Mouse (Mus musculus) cerebellum, adult 11 months (tissue): Measurements from ENCODE around the gene Myo9a.
"Not testable (repeated sequence)": the region's sequence is repeated elsewhere in the genome, so short reads cannot be mapped to it uniquely, and the experiment has no call there.

Experiments
- DNase-seq: peaks from one replicate; pipeline ENCODE4 v3.0.0; 2022

Myo9a gene

GRCm38 (mm10) chr9:59951001-59951750 is 200.5 kb downstream of the Myo9a start:
- DNase-seq: no peak

- no peak for DNase-seq
Observed at GRCm38 (mm10) chr9:59951943-59952342, 201.2 kb downstream of the Myo9a start.

- no peak for DNase-seq
Observed at GRCm38 (mm10) chr9:59952515-59953070, 201.9 kb downstream of the Myo9a start.

- DNase-seq: no peak
Observed at GRCm38 (mm10) chr9:59953556-59953955, 202.9 kb downstream of the Myo9a start.

- no peak for DNase-seq
Observed at GRCm38 (mm10) chr9:59955199-59955598, 204.5 kb downstream of the Myo9a start.

GRCm38 (mm10) chr9:59955692-59956091 is 205.0 kb downstream of the Myo9a start:
- DNase-seq: no peak

- DNase-seq: no peak
Observed at GRCm38 (mm10) chr9:59956496-59956895, 205.8 kb downstream of the Myo9a start.

GRCm38 (mm10) chr9:59958115-59958514 is 207.4 kb downstream of the Myo9a start:
- not testable (repeated sequence) for DNase-seq

GRCm38 (mm10) chr9:59959276-59959675 is 208.6 kb downstream of the Myo9a start:
- DNase-seq: peak; percentile 49

GRCm38 (mm10) chr9:59960559-59960958 is 209.9 kb downstream of the Myo9a start, which contains the start of gene Nr2e3:
TSS of gene Nr2e3 (minus strand) at chr9:59960659.
- no peak for DNase-seq

GRCm38 (mm10) chr9:59961201-59961955 is 210.7 kb downstream of the Myo9a start:
- DNase-seq: no peak

- DNase-seq: no peak
Observed at GRCm38 (mm10) chr9:59964367-59964766, 213.7 kb downstream of the Myo9a start.

- DNase-seq: no peak
Observed at GRCm38 (mm10) chr9:59965046-59965445, 214.3 kb downstream of the Myo9a start.

GRCm38 (mm10) chr9:59969383-59969782 is 218.7 kb downstream of the Myo9a start:
- peak; percentile 40 for DNase-seq

GRCm38 (mm10) chr9:59971263-59971662 is 220.6 kb downstream of the Myo9a start:
- no peak for DNase-seq
